Mouse (Mus musculus): ENCODE data around the gene Actc1.
A peak's percentile ranks its signal among the peaks of the same experiment; 100 is the strongest.

The Actc1 gene

GRCm38 (mm10) chr2:114050150-114050549 is 3.2 kb downstream of the Actc1 start:
- no peak for DNase-seq (ENCODE audit: low read depth, low spot score)

DNA sequence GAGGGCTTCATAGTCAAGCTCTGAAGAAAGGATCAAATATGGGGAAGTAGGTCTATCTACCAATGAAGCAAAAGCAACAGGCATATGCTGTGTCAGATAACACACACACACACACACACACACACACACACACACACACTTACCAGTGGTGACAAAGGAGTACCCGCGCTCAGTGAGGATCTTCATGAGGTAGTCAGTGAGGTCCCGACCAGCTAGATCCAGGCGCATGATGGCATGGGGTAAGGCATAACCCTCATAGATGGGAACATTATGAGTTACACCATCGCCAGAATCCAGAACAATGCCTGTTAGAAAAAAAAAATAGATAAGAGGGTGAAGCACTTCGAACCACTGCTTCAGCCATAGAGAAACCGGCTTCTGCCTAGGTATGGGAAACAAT is 4.0 kb downstream of the Actc1 start:
- no peak for DNase-seq (ENCODE audit: low read depth, low spot score)

GRCm38 (mm10) chr2:114047960-114048611 is 5.3 kb downstream of the Actc1 start:
- no peak for DNase-seq (ENCODE audit: low read depth, low spot score)

DNA sequence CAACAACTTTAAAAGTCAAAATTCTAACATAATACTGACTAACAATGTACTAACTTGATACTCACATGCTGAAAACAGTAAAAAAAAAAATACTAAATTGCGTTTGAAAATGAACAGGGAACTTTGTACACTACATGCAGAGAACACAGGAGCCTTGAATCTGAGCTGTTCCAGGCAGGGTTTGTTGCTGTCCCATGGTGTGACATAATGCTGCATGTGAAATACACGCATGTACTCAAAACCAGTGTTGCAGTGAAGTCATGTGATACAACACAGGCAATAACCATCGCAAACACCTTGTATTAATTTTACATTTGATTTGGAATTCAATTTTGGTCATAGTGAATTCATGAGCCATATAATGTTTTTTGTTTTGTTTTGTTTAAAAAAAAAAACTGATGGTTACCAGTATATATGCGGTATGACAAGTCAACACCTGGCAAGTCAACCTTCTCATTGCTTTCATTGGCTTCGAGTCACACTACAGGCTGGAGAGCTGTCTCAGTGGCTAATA is 7.1 kb downstream of the Actc1 start:
- no peak for DNase-seq (ENCODE audit: low read depth, low spot score)

DNA sequence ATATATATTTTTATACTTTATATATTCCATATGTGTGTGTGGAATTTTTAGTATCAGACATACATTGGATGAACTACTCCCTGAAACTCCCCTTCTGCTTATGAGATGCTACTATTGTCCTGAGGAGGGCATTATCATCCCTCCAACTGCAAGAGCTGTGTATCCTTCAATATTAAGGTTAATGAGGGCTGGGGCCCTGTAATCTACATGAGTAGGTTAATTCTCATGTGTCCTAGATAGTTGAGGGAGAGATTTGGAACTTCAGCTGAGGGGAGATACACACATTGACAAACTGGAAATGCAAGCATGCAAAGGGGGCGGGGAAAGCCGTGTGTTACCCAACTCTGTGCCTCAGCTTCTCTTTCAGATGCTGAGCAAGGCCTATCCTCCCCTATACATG is 15.4 kb downstream of the Actc1 start:
- DNase-seq (ENCODE audit: low read depth, low spot score) = no peak

GRCm38 (mm10) chr2:114032259-114032658 is 21.1 kb downstream of the Actc1 start:
- no peak for DNase-seq (ENCODE audit: low read depth, low spot score)

GRCm38 (mm10) chr2:114023383-114023782 is 30.0 kb downstream of the Actc1 start:
- no peak for DNase-seq (ENCODE audit: low read depth, low spot score)

DNA sequence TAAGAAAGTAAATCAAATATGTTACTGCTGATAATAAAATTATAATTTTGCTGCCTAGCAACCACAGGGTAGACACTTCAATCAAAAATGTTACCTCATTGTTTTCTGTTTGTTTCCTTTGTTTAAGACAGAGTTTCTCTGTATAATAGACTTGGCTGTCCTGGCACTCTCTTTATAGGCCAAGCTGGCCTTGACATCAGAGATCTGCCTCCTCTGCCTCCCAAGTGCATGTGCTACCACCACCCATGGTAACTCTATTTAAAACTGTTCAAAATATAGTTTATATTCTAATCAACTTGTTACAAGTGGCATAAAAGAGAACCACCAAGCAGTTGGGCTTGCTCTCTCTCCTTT is 33.2 kb downstream of the Actc1 start:
- no peak for DNase-seq (ENCODE audit: low read depth, low spot score)

GRCm38 (mm10) chr2:114019474-114020209 is 33.7 kb downstream of the Actc1 start:
- no peak for DNase-seq (ENCODE audit: low read depth, low spot score)

DNA sequence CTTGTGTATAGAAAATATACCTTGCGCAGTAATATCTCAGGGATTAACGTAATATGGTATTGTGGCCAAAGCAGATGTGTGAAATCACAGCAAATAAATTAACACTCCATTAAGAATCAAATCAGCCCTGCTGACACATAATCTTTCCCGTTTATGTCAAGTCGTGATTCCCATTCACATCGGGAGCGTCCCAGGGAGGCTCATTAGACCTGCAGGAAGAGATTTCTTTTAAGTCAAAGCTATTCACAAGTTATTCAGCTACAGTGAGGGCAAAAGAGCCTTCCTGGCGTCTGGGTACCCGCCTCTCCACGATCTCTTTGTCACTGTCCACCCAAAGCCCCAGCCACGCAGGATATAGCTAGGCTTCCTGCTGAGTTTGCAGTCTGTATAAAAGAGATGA is 35.2 kb downstream of the Actc1 start:
- no peak for DNase-seq (ENCODE audit: low read depth, low spot score)

DNA sequence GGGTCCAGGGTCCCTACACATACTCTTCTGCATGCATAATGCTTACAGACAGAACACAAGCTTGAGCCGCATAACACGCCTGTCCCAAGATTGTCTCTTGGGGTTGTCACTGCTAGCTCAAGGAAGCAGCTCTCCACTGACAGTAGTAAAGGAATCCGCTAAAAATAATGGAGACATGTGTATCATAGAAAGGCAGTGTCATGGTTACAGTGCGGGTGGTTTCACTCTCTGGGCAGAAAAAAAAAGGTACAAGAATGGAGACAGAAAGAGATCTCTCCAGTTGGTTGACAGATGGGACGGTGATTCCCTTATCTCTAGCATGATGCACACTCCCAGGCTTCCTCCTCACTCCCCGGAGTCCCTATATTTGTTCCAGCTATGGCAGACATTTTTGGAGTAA is 38.5 kb downstream of the Actc1 start:
- no peak for DNase-seq (ENCODE audit: low read depth, low spot score)

GRCm38 (mm10) chr2:114013846-114014245 is 39.5 kb downstream of the Actc1 start:
- DNase-seq (ENCODE audit: low read depth, low spot score) = no peak

DNA sequence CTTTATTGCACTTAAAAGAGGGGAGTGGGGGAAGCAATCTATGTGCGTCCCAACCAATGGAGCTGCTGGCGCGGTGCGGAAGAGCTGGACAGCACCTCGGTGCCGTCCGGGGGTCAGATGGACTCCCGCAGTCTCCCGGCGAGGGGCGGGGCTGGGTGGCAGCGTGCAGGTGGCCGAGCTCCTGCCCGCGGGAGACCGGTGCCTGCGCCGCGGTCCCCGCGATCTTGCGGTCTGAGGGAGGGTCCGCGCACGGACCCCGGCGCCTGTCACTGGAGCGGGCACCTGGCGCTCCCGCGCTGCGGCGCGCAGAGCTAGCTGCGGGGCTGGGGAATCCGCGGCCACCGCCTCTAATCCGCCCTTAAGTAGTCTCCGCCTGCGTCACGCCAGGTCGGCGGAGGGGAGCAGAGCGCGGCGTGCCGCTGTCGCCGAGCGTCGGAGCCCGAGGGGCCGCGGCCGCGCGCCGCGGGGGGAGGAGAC is 40.0 kb downstream of the Actc1 start, which contains the start of gene Gjd2:
TSS of gene Gjd2 (minus strand) at position 325 of the 477 bp plus-strand sequence.
- no peak for DNase-seq (ENCODE audit: low read depth, low spot score)

DNA sequence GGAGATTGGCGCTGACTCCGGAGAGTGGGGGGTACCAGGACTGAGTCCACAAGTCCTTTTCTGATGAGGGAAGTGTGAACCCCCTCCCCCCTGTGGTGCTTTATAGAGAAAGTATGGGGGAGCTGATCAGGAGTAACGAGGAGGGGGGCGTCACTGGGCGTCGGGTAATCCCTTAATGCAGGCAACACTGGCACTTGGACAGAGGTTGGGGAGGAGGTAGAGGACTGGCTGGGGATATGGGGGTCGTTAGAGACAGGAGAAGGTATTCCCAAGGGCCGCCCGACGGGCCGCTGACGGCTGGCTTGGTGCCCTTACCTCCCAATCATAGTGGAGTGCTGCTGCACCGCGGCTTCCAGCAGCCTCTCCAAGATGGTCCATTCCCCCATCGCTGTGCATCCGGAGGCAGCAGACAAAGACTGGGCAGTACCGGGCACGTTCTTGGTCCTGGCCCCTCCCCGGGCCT is 40.6 kb downstream of the Actc1 start:
- DNase-seq (ENCODE audit: low read depth, low spot score) = no peak

GRCm38 (mm10) chr2:114011838-114012237 is 41.5 kb downstream of the Actc1 start:
- DNase-seq (ENCODE audit: low read depth, low spot score) = peak; percentile 79

- no peak for DNase-seq (ENCODE audit: low read depth, low spot score)
Measured at GRCm38 (mm10) chr2:114008321-114008720, 45.0 kb downstream of the Actc1 start.

DNA sequence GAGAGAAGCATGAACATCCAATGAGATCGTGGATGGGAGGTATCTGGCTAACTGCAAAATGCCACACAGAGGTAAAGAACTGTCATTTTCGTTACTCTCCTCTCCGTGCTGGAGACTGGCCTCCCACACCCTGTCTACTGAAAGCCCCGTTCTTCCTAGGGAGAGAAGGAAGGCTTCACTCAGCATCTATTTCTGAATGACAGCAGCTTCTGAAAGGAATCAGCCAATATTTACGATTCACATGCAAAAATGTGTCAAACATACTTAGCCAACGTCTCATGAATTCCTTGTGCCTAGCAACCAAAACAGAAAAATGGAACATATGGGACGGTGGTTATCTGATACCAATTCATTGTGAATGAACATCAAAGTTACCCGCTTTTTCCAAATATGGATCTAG is 55.9 kb downstream of the Actc1 start:
- no peak for DNase-seq (ENCODE audit: low read depth, low spot score)
